Mouse (Mus musculus): ENCODE measurements around the gene Esyt2. TPM values are rescaled to one million over a fixed set of nuclear protein-coding genes. Genes with fewer than 3 reads are reported as not detected.
"Not testable (repeated sequence)": the region's sequence is repeated elsewhere in the genome, so short reads cannot be mapped to it uniquely, and the experiment has no call there.

Esyt2 gene
- polyA plus RNA-seq, 1 experiment from 2014 or later: 12.2 TPM

GRCm38 (mm10) chr12:116275086-116275485, 5.9 kb upstream of the Esyt2 start, which contains the start of gene Gm11027:
Gm11027 (plus strand) TSS chr12:116275386.
- ATAC-seq; H3K36me3 ChIP-seq (ENCODE audit: control insufficient read depth, insufficient read depth, low read length); H3K9me3 ChIP-seq (replicated peaks; ENCODE audit: control insufficient read depth, low read length); DNase-seq (ENCODE audit: low spot score); H3K4me1 ChIP-seq (ENCODE audit: control insufficient read depth, insufficient read depth, low read length); H3K27me3 ChIP-seq (replicated peaks; ENCODE audit: control insufficient read depth, insufficient read depth, low read length); H3K27ac ChIP-seq (ENCODE audit: low read depth, low read length); H3K4me3 ChIP-seq (ENCODE audit: low read depth, low read length); H3K4me2 ChIP-seq (ENCODE audit: low read length); H3K9ac ChIP-seq (ENCODE audit: low read length): not testable (repeated sequence)
- 77% methylated on average over 2 of the region's 2 CpGs for WGBS

GRCm38 (mm10) chr12:116275631-116276030, 5.4 kb upstream of the Esyt2 start:
- WGBS: 87% methylated on average over 4 of the region's 4 CpGs
- no peak for ATAC-seq

GRCm38 (mm10) chr12:116276961-116277360, 4.0 kb upstream of the Esyt2 start:
- H3K27me3 ChIP-seq (replicated peaks; ENCODE audit: control insufficient read depth, insufficient read depth, low read length): no peaks in the 10 kb centered on the region
- no peak overlapping the region for H3K9ac ChIP-seq (ENCODE audit: low read length)
- no peaks in the 10 kb centered on the region for H3K9me3 ChIP-seq (replicated peaks; ENCODE audit: control insufficient read depth, low read length)
- no peak for DNase-seq (ENCODE audit: low spot score)
- no peak for ATAC-seq
- H3K4me1 ChIP-seq (ENCODE audit: control insufficient read depth, insufficient read depth, low read length): peaks cover 5% of the 10 kb centered on the region; the same call in 1 of the 2 replicates
- 72% methylated on average over 2 of the region's 2 CpGs for WGBS
- no peak overlapping the region for H3K4me3 ChIP-seq (ENCODE audit: low read depth, low read length)
- H3K4me2 ChIP-seq (ENCODE audit: low read length): no peak overlapping the region
- H3K27ac ChIP-seq (ENCODE audit: low read depth, low read length): no peak overlapping the region
- H3K36me3 ChIP-seq (ENCODE audit: control insufficient read depth, insufficient read depth, low read length): no peaks in the 10 kb centered on the region

More at GRCm38 (mm10) chr12:116275631-116276030, 5.4 kb upstream of the Esyt2 start:
- no peaks in the 10 kb centered on the region for H3K9me3 ChIP-seq (replicated peaks; ENCODE audit: control insufficient read depth, low read length)
- DNase-seq (ENCODE audit: low spot score): no peak
- no peak overlapping the region for H3K9ac ChIP-seq (ENCODE audit: low read length)
- H3K27ac ChIP-seq (ENCODE audit: low read depth, low read length): no peak overlapping the region
- H3K36me3 ChIP-seq (ENCODE audit: control insufficient read depth, insufficient read depth, low read length): no peaks in the 10 kb centered on the region
- H3K4me1 ChIP-seq (ENCODE audit: control insufficient read depth, insufficient read depth, low read length): peaks cover 2% of the 10 kb centered on the region; the same call in 1 of the 2 replicates
- no peak overlapping the region for H3K4me2 ChIP-seq (ENCODE audit: low read length)
- H3K27me3 ChIP-seq (replicated peaks; ENCODE audit: control insufficient read depth, insufficient read depth, low read length): no peaks in the 10 kb centered on the region
- H3K4me3 ChIP-seq (ENCODE audit: low read depth, low read length): no peak overlapping the region

- no peak for ATAC-seq
- Histone ChIP-seq H3K4me2 (ENCODE audit: low read length) (no peak overlapping the region), H3K36me3 (ENCODE audit: control insufficient read depth, insufficient read depth, low read length) (no peaks in the 10 kb centered on the region), H3K27ac (ENCODE audit: low read depth, low read length) (no peak overlapping the region), H3K4me3 (ENCODE audit: low read depth, low read length) (no peak overlapping the region), H3K9ac (ENCODE audit: low read length) (no peak overlapping the region), H3K4me1 (ENCODE audit: control insufficient read depth, insufficient read depth, low read length) (peaks cover 10% of the 10 kb centered on the region; the same call in 1 of the 2 replicates), H3K27me3 (replicated peaks; ENCODE audit: control insufficient read depth, insufficient read depth, low read length) (no peaks in the 10 kb centered on the region), H3K9me3 (replicated peaks; ENCODE audit: control insufficient read depth, low read length) (no peaks in the 10 kb centered on the region)
- 83% methylated on average over 1 of the region's 1 CpGs for WGBS
- no peak for DNase-seq (ENCODE audit: low spot score)
These were observed 2.5 kb upstream of the Esyt2 start for GRCm38 (mm10) chr12:116278541-116278940.

GRCm38 (mm10) chr12:116279181-116279580, 1.8 kb upstream of the Esyt2 start:
- H3K27ac ChIP-seq (ENCODE audit: low read depth, low read length): no peak overlapping the region
- H3K4me3 ChIP-seq (ENCODE audit: low read depth, low read length): no peak overlapping the region
- no peaks in the 10 kb centered on the region for H3K27me3 ChIP-seq (replicated peaks; ENCODE audit: control insufficient read depth, insufficient read depth, low read length)
- H3K9me3 ChIP-seq (replicated peaks; ENCODE audit: control insufficient read depth, low read length): no peaks in the 10 kb centered on the region
- no peak overlapping the region for H3K4me2 ChIP-seq (ENCODE audit: low read length)
- DNase-seq (ENCODE audit: low spot score) (no peak), ATAC-seq (no peak)
- H3K4me1 ChIP-seq (ENCODE audit: control insufficient read depth, insufficient read depth, low read length): peaks cover 10% of the 10 kb centered on the region; the same call in 1 of the 2 replicates
- H3K36me3 ChIP-seq (ENCODE audit: control insufficient read depth, insufficient read depth, low read length): no peaks in the 10 kb centered on the region
- 95% methylated on average over 2 of the region's 2 CpGs for WGBS
- no peak overlapping the region for H3K9ac ChIP-seq (ENCODE audit: low read length)

DNA sequence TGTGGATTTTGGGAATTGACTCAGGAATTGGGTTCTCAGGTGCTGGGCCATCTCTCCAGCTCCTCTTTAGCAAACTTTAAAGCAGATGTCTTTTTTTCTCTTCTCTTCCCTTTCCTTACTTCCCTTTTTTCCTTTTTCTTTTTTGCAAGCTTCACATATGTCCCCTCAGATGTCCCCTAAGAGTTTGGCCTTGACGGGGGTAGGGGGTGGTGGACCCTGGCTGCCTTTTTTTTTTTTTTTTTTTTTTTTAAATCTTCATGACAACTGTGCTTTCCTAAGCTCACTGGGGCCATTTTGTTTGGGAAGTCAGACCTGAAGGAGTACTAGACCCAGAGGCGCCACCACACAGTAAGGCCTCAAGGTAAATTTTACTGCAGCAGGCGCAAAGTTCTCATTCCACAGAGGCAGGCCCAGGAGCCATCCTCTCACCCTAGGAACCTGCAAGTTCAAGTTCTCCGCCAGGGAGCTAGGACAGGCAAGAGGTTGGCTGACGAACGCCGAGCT, 795 bp upstream of the Esyt2 start:
- Histone ChIP-seq H3K9ac (ENCODE audit: low read length) (peak overlapping the region; percentile 95), H3K4me1 (ENCODE audit: control insufficient read depth, insufficient read depth, low read length) (peaks cover 10% of the 10 kb centered on the region; the same call in 1 of the 2 replicates), H3K27ac (ENCODE audit: low read depth, low read length) (peak overlapping the region; percentile 93), H3K4me3 (ENCODE audit: low read depth, low read length) (peak overlapping the region; percentile 95), H3K27me3 (replicated peaks; ENCODE audit: control insufficient read depth, insufficient read depth, low read length) (no peaks in the 10 kb centered on the region), H3K4me2 (ENCODE audit: low read length) (peak overlapping the region; percentile 98), H3K9me3 (replicated peaks; ENCODE audit: control insufficient read depth, low read length) (no peaks in the 10 kb centered on the region), H3K36me3 (ENCODE audit: control insufficient read depth, insufficient read depth, low read length) (no peaks in the 10 kb centered on the region)
- no peak for DNase-seq (ENCODE audit: low spot score)
- no peak for ATAC-seq
- under 1% methylated on average over 7 of the region's 7 CpGs for WGBS

DNA sequence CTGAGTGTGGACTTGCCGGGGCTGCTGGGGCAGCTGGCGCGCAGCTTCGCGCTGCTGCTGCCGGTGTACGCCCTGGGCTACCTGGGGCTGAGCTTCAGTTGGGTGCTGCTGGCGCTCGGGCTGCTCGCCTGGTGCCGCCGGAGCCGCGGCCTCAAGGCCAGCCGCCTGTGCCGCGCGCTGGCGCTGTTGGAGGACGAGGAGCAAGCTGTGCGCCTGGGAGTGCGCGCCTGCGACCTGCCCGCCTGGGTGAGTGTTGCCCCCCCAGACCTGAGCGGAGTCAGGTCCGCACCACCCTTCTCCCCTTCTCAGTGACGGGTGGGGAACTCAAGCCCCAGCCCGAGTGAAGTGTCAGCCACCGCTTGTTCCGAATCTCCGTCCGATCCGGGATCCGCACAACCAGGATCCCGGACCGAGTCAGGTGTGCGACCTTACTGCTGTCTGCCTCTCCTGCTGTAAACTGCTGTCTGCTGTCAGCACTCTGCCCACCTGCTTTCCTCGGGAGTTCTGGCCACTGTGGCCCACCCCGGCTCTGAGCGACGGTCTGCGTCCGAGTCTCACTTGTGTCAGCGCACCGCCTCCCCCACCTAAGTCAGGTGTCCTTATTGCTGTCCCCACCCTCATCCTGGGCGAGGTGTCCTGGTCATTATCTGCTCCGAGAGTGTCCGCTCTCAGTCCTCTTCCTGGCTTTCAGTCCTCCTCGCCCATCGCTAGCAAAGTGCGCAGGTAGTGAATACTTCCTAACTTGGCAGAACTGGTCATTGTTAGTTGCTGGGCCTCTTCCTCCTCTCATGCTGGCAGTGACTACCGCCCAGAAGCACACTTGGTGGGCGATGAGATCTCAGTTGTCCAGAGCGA, 658 bp downstream of the Esyt2 start:
- ATAC-seq (no peak), DNase-seq (ENCODE audit: low spot score) (peak; percentile 54)
- Histone ChIP-seq H3K27ac (ENCODE audit: low read depth, low read length) (peak overlapping the region; percentile 93), H3K9ac (ENCODE audit: low read length) (peak overlapping the region; percentile 95), H3K4me3 (ENCODE audit: low read depth, low read length) (peak overlapping the region; percentile 95), H3K27me3 (replicated peaks; ENCODE audit: control insufficient read depth, insufficient read depth, low read length) (no peaks in the 10 kb centered on the region), H3K36me3 (ENCODE audit: control insufficient read depth, insufficient read depth, low read length) (no peaks in the 10 kb centered on the region), H3K4me2 (ENCODE audit: low read length) (peak overlapping the region; percentile 98), H3K9me3 (replicated peaks; ENCODE audit: control insufficient read depth, low read length) (no peaks in the 10 kb centered on the region), H3K4me1 (ENCODE audit: control insufficient read depth, insufficient read depth, low read length) (peaks cover 10% of the 10 kb centered on the region; the same call in 1 of the 2 replicates)
- WGBS: under 1% methylated on average over 55 of the region's 55 CpGs

GRCm38 (mm10) chr12:116282856-116283255, 1.9 kb downstream of the Esyt2 start:
- Histone ChIP-seq H3K9ac (ENCODE audit: low read length) (no peak overlapping the region), H3K9me3 (replicated peaks; ENCODE audit: control insufficient read depth, low read length) (no peaks in the 10 kb centered on the region), H3K36me3 (ENCODE audit: control insufficient read depth, insufficient read depth, low read length) (no peaks in the 10 kb centered on the region), H3K27ac (ENCODE audit: low read depth, low read length) (no peak overlapping the region), H3K4me3 (ENCODE audit: low read depth, low read length) (no peak overlapping the region), H3K4me1 (ENCODE audit: control insufficient read depth, insufficient read depth, low read length) (peaks cover 10% of the 10 kb centered on the region; the same call in 1 of the 2 replicates), H3K27me3 (replicated peaks; ENCODE audit: control insufficient read depth, insufficient read depth, low read length) (no peaks in the 10 kb centered on the region), H3K4me2 (ENCODE audit: low read length) (no peak overlapping the region)
- no peak for ATAC-seq
- no peak for DNase-seq (ENCODE audit: low spot score)
- 96% methylated on average over 2 of the region's 2 CpGs for WGBS

DNA sequence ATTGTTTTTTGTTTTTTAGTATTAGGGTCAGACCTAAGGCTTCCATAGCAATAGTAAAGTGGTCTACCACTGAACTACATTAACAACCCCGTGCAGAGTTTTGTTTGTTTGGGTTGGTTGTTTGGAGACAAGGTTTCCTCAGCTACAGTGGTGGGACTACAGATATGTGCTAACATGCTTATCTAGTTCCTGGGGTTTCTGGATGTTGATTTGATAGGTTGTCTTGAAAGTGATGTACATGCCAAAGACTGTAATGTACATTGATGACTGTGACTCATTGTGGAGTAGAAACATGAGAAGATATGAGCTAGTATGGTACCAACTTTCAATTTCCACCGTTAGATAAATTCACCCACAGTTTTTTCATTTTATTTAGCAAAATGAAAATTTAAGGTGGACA, 2.5 kb downstream of the Esyt2 start:
- H3K9ac ChIP-seq (ENCODE audit: low read length): no peak overlapping the region
- no peaks in the 10 kb centered on the region for H3K27me3 ChIP-seq (replicated peaks; ENCODE audit: control insufficient read depth, insufficient read depth, low read length)
- no peak overlapping the region for H3K4me3 ChIP-seq (ENCODE audit: low read depth, low read length)
- no peak for ATAC-seq
- no peaks in the 10 kb centered on the region for H3K9me3 ChIP-seq (replicated peaks; ENCODE audit: control insufficient read depth, low read length)
- peaks cover 10% of the 10 kb centered on the region; the same call in 1 of the 2 replicates for H3K4me1 ChIP-seq (ENCODE audit: control insufficient read depth, insufficient read depth, low read length)
- no peaks in the 10 kb centered on the region for H3K36me3 ChIP-seq (ENCODE audit: control insufficient read depth, insufficient read depth, low read length)
- no peak for DNase-seq (ENCODE audit: low spot score)
- 90% methylated on average over 2 of the region's 2 CpGs for WGBS
- H3K27ac ChIP-seq (ENCODE audit: low read depth, low read length): no peak overlapping the region
- H3K4me2 ChIP-seq (ENCODE audit: low read length): no peak overlapping the region
